Mouse (Mus musculus): ENCODE measurements at regions not wholly inside any gene's neighbourhood (a gene's known extent, or its start where the extent isn't known, plus 50 kb on each side); places are given as distances from the start of the nearest gene placed in this dataset.
A peak's percentile ranks its signal among the peaks of the same experiment; 100 is the strongest.

DNA sequence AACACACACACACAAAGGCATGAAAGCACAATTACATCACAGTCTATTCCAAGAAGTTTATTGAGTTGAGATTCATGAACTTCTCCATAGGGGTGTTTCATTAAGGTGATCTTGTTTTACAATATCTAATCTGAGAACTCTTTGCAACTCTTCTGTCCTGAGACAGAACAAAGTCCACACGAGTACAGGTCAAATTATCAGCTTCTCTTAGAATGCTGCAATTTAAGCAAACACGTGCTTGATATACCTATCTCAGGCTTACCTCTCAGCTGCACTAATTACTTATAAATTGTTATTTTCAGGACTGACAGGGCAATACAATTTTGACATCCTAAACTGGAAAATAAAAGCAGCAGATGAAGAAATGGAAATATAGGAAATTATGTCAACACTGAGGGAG is 57.0 kb upstream of the Slc5a12 start:
- no peak for ATAC-seq (ENCODE audit: low FRiP score, low read depth)
- Histone ChIP-seq H3K27ac (no peak overlapping the region), H3K4me1 (no peaks in the 10 kb centered on the region), H3K4me3 (no peak overlapping the region), H3K9me3 (no peaks in the 10 kb centered on the region), H3K27me3 (no peaks in the 10 kb centered on the region), H3K36me3 (no peaks in the 10 kb centered on the region), H3K4me2 (replicated peaks) (no peak overlapping the region), H3K9ac (no peak overlapping the region)
- WGBS: 73% methylated on average over 2 of the region's 2 CpGs

DNA sequence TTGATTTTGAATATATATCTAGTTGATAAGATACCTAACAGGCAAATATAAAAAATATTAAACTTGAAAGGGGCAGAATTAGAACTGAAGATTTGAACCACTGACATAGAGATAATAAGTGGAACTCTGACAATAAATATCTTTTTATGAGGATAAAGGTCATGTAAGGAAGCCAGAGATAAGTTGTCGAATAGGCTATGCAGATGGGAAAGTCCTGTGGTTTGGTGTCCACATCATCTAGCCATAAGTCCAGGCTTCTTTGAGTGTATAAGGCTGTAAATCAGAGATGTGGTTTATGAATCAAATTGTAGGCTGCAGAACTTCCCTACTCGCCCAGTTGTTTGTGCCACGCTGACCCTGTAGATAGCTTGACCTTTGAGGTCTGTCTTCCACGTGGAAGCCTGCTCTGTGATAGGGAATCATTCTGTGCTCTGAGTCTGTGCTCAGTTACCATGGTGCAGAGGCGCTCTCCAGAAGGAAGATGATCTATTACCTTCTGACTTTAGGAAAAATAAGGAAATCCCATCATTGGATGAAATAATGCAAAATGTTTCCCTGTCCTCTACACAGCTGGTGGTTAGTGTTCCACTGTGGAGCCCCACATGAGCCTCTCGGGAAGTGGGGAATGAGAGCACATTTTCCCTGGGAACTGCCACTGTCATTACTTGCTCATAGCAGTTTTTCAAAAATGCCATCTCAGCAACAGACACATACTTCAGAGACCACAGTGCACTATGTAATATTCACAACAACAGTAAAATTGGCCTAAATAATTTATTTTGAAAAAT is 56.3 kb upstream of the Slc5a12 start:
- H3K36me3 ChIP-seq: no peaks in the 10 kb centered on the region
- no peaks in the 10 kb centered on the region for H3K9me3 ChIP-seq
- H3K4me1 ChIP-seq: no peaks in the 10 kb centered on the region
- no peak overlapping the region for H3K4me3 ChIP-seq
- ATAC-seq (ENCODE audit: low FRiP score, low read depth): peak; percentile 66; the same call in 1 of the 2 replicates
- 65% methylated on average over 6 of the region's 6 CpGs for WGBS
- no peak overlapping the region for H3K9ac ChIP-seq
- H3K27me3 ChIP-seq: no peaks in the 10 kb centered on the region
- H3K27ac ChIP-seq: no peak overlapping the region
- H3K4me2 ChIP-seq (replicated peaks): no peak overlapping the region

DNA sequence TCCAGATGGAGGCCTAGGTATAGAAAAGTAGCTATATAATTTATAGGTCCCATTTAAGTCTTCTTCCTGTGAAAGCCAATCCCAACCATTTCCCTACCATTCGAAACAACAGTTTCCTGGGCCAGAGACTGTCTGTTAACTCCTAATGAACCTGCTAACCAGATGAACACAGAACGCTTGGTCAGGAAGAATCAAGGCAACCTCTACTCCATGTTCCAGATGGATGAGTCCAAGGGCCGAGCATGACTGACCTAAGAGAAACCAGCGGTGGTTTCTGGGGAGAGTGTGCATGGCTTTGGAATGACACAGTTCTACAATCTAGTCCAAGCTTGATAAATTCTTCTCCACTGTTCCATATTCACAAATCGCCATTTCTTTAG is 55.8 kb upstream of the Slc5a12 start:
- H3K27ac ChIP-seq: no peak overlapping the region
- no peaks in the 10 kb centered on the region for H3K36me3 ChIP-seq
- H3K9ac ChIP-seq: no peak overlapping the region
- ATAC-seq (ENCODE audit: low FRiP score, low read depth): no peak
- no peak overlapping the region for H3K4me2 ChIP-seq (replicated peaks)
- no peaks in the 10 kb centered on the region for H3K9me3 ChIP-seq
- 65% methylated on average over 5 of the region's 5 CpGs for WGBS
- H3K27me3 ChIP-seq: no peaks in the 10 kb centered on the region
- no peaks in the 10 kb centered on the region for H3K4me1 ChIP-seq
- no peak overlapping the region for H3K4me3 ChIP-seq

Data from limb, embryonic 13.5 days (tissue).